ENCODE assay signal across 10 mouse cellular contexts in the genomic region with DNA sequence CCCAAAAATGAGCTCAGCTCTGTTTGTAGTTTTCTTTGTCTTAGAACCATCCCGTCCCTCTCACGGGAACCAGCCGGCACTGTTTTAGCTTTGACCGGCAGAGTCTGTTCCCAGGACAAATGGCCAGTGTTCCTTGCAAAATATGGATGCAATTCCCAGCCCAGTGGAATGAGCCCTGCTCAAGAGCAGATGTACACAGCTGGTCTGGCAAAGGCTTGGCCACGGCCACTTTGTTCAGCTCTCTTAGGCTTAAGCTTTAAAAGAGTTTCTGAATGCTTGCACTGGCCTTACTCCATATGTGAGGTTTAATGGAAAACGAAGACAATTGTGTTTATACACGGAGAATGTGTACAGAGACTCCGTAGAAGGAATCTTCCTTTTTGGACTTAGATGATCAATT.
DNase-seq lines count a peak whose midpoint lies in the region; ATAC-seq and TF ChIP-seq lines count a peak whose summit lies in the region.
"Had no signal": no experiment of that assay in that cellular context is flagged by ENCODE, and none has a peak within 500 bp of the region (broad histone marks: within the 10 kb centered on the region; RNA-seq: fewer than 3 reads in every experiment).

No protein-coding gene starts in this region.

- H3K4me1 ChIP-seq in heart, adult 2 months (ENCODE audit: control insufficient read depth, insufficient read depth, low read length), result no peaks in the 10 kb centered on the region; the same call in 1 of the 2 replicates
- H3K4me1 ChIP-seq in heart, embryonic 10.5 days, result no peaks in the 10 kb centered on the region
- H3K4me1 ChIP-seq in kidney, embryonic 16.5 days (ENCODE audit: insufficient read depth, low read length), result peaks cover 3% of the 10 kb centered on the region; the same call in 1 of the 2 replicates
- H3K4me1 ChIP-seq in liver, embryonic 12.5 days, result no peaks in the 10 kb centered on the region
- peaks cover 11% of the 10 kb centered on the region; the same call in 1 of the 2 replicates for H3K4me1 ChIP-seq in forebrain, embryonic 13.5 days
- H3K4me1 ChIP-seq: neural tube, embryonic 12.5 days had no signal

- ATAC-seq in kidney, embryonic 16.5 days (ENCODE audit: low FRiP score, low TSS enrichment), result peak; percentile 74
- ATAC-seq in liver, embryonic 12.5 days, result no peak
- no peak for ATAC-seq in forebrain, embryonic 13.5 days

- no peak overlapping the region for H3K4me3 ChIP-seq in heart, adult 2 months
- no peak overlapping the region for H3K4me3 ChIP-seq in heart, embryonic 10.5 days
- no peak overlapping the region for H3K4me3 ChIP-seq in kidney, embryonic 16.5 days (ENCODE audit: low read length)
- no peak overlapping the region for H3K4me3 ChIP-seq in liver, embryonic 12.5 days
- H3K4me3 ChIP-seq in forebrain, embryonic 13.5 days, result no peak overlapping the region
- H3K4me3 ChIP-seq: layer of hippocampus, adult 2 months; neural tube, embryonic 12.5 days had no signal

- DNase-seq in heart, adult 2 months, result peak; percentile 72 to 82
- DNase-seq in heart, embryonic 10.5 days (ENCODE audit: low spot score), result no peak
- peak; percentile 20 to 26 for DNase-seq in gastrocnemius, postnatal 36 days
- DNase-seq in skeletal muscle tissue, adult 2 months (ENCODE audit: low read depth, low spot score), result peak; percentile 48
- no peak for DNase-seq in left cerebral cortex, adult 11 months (ENCODE audit: low spot score)

- no peak overlapping the region for H3K4me2 ChIP-seq in kidney, embryonic 16.5 days (replicated peaks; ENCODE audit: low read depth, low read length)
- no peak overlapping the region for H3K4me2 ChIP-seq in liver, embryonic 12.5 days
- H3K4me2 ChIP-seq in forebrain, embryonic 13.5 days, result no peak overlapping the region
- H3K4me2 ChIP-seq: neural tube, embryonic 12.5 days had no signal

- H3K9ac ChIP-seq in heart, adult 2 months (ENCODE audit: low read depth, low read length), result no peak overlapping the region
- no peak overlapping the region for H3K9ac ChIP-seq in kidney, embryonic 16.5 days (replicated peaks; ENCODE audit: low read length)
- H3K9ac ChIP-seq in liver, embryonic 12.5 days, result no peak overlapping the region
- H3K9ac ChIP-seq in forebrain, embryonic 13.5 days, result no peak overlapping the region
- H3K9ac ChIP-seq: neural tube, embryonic 12.5 days had no signal

- no peaks in the 10 kb centered on the region for H3K9me3 ChIP-seq in heart, embryonic 10.5 days
- no peaks in the 10 kb centered on the region for H3K9me3 ChIP-seq in kidney, embryonic 16.5 days (ENCODE audit: low read length)
- H3K9me3 ChIP-seq in liver, embryonic 12.5 days (replicated peaks), result no peaks in the 10 kb centered on the region
- no peaks in the 10 kb centered on the region for H3K9me3 ChIP-seq in forebrain, embryonic 13.5 days (replicated peaks)
- H3K9me3 ChIP-seq: neural tube, embryonic 12.5 days had no signal

- intact Hi-C loops in heart, adult 2 months (cut with DNase I), result loop anchor here (5.0 kb wide), 1 partner anchor 1465 kb away; no protein-coding TSS in a partner anchor
- intact Hi-C loops in gastrocnemius, postnatal 36 days (cut with DNase I), result no loop called here

- no peaks in the 10 kb centered on the region for H3K27me3 ChIP-seq in heart, adult 2 months (ENCODE audit: control insufficient read depth, insufficient read depth, low read length)
- H3K27me3 ChIP-seq in heart, embryonic 10.5 days (ENCODE audit: insufficient read depth, poor library complexity, severe bottlenecking), result no peaks in the 10 kb centered on the region
- H3K27me3 ChIP-seq in kidney, embryonic 16.5 days (ENCODE audit: insufficient read depth, low read length), result no peaks in the 10 kb centered on the region
- no peaks in the 10 kb centered on the region for H3K27me3 ChIP-seq in liver, embryonic 12.5 days (replicated peaks)
- no peaks in the 10 kb centered on the region for H3K27me3 ChIP-seq in forebrain, embryonic 13.5 days
- H3K27me3 ChIP-seq: neural tube, embryonic 12.5 days had no signal

- H3K79me2 ChIP-seq in heart, adult 2 months (replicated peaks; ENCODE audit: control insufficient read depth, insufficient read depth, low read length), result no peaks in the 10 kb centered on the region

- no peak for TF ChIP-seq CTCF in heart, adult 2 months (IDR thresholded peaks at IDR 0.05)

- H3K27ac ChIP-seq in heart, adult 2 months, result peak overlapping the region; percentile 9; the same call in 1 of the 2 replicates
- H3K27ac ChIP-seq in heart, embryonic 10.5 days, result no peak overlapping the region
- H3K27ac ChIP-seq in kidney, embryonic 16.5 days (ENCODE audit: low read length), result no peak overlapping the region
- H3K27ac ChIP-seq in liver, embryonic 12.5 days, result no peak overlapping the region
- no peak overlapping the region for H3K27ac ChIP-seq in forebrain, embryonic 13.5 days
- H3K27ac ChIP-seq: layer of hippocampus, adult 2 months; neural tube, embryonic 12.5 days had no signal

- TF ChIP-seq POLR2A in heart, adult 2 months (IDR thresholded peaks at IDR 0.05; ENCODE audit: insufficient read depth, low read depth, low read length), result no peak

- 64% methylated on average over 8 of the region's 8 CpGs for WGBS in heart, adult 2 months
- 76% methylated on average over 8 of the region's 8 CpGs for WGBS in heart, embryonic 10.5 days
- WGBS in kidney, embryonic 16.5 days, result 41% methylated on average over 8 of the region's 8 CpGs
- 77% methylated on average over 8 of the region's 8 CpGs for WGBS in liver, embryonic 12.5 days (ENCODE audit: insufficient replicate concordance)
- WGBS in forebrain, embryonic 13.5 days, result 56% methylated on average over 8 of the region's 8 CpGs

- H3K36me3 ChIP-seq in heart, adult 2 months (ENCODE audit: control insufficient read depth, insufficient read depth, low read length), result no peaks in the 10 kb centered on the region
- H3K36me3 ChIP-seq in heart, embryonic 10.5 days, result no peaks in the 10 kb centered on the region
- H3K36me3 ChIP-seq in kidney, embryonic 16.5 days (ENCODE audit: insufficient read depth, low read length), result no peaks in the 10 kb centered on the region
- H3K36me3 ChIP-seq in liver, embryonic 12.5 days, result no peaks in the 10 kb centered on the region
- no peaks in the 10 kb centered on the region for H3K36me3 ChIP-seq in forebrain, embryonic 13.5 days (ENCODE audit: poor library complexity, severe bottlenecking)
- H3K36me3 ChIP-seq: neural tube, embryonic 12.5 days had no signal

- TF ChIP-seq EP300 in heart, adult 2 months (IDR thresholded peaks at IDR 0.05; ENCODE audit: insufficient read depth, low read depth, low read length), result peak; percentile 81

Comparison
In these comparisons a context has a peak if more than half of its experiments do, and no peak if none do; other contexts are left out.
1. DNase-seq: peak in heart, adult 2 months (2 of 2), gastrocnemius, postnatal 36 days (2 of 2) and skeletal muscle tissue, adult 2 months (single experiment); none in heart, embryonic 10.5 days (single experiment) and left cerebral cortex, adult 11 months (single experiment).